Mouse (Mus musculus): ENCODE data around the gene 2900026A02Rik.
A peak's percentile ranks its signal among the peaks of the same experiment; 100 is the strongest.

2900026A02Rik gene

DNA sequence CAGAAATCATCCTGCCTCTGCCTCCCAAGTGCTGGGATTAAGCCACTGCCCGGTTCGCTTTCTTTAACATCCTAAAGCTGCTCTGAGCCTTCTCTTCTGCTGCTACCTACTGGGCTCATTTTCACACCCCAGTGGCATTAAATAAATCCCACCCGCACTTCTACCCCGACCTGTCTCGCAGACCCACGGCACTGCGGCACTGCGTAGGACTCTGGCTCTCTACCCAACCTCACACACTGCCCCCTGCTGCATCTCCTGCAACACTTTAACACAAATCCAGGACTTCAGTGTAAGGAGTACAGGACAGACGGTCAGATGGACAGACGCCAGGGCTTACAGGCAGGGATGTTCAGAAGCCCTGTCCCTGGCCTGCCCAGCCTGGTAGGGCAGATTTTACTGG is 45.1 kb downstream of the 2900026A02Rik start:
- DNase-seq (ENCODE audit: low spot score in 2 of 2) = no peak

DNA sequence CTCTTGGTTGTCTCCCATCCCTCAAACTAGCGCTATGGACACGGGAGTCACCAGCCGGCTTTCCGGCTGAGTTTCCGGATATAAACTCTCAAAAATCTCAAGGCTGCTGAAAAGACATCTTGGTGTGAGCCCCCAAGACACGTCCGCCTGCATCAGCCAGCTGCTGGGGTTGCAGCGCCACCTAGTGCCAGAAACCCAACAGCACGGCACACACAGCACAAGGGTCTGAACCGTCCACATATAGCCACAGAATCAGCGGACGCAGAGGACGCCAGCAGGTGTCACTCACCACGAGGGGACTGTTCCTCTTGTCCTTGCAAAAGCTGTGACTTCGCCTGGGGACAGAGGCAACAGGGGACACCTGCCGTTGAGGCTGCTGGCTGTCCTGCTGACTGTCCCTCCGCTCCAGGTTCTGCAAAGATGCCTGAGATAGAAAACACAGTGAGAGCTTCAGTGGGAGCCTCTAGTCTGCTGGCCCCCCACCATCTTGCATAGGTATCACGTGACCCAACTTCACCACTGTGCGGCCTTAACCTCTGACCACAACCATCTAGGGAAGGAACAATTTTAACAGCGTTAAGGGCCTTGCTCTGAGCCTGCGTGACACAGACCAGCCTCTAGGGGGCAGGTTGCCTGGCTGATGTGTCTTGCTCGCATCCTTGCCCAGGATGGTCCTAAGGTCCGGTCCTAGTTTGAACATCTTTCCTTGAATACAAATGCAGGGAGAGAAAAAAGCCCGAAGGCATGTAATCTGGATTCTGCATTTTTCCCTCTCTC is 45.9 kb downstream of the 2900026A02Rik start:
- no peak for DNase-seq (ENCODE audit: low spot score in 2 of 2)

DNA sequence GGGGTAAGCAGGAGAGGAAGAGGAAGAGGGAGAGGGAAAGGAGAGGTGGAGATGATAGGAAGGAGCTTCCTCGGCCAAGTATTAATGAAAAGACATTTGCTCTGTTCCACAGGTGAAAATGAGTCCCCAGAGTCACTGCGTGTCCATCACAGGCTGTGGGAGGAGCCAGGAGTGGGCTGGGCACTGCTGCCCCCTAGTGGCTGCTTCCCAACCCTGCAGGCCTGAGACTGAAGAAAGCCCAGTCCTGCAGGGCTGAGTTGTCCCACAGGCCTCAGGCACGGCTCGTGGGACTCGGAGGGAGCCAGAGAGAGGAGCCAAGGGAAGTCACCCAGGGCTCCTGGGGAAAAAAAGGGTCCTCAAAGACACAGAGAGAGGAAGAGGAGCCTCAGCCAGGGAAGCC is 47.7 kb downstream of the 2900026A02Rik start:
- DNase-seq (ENCODE audit: low spot score in 2 of 2) = peak in 1 of 2 experiments; percentile 65

DNA sequence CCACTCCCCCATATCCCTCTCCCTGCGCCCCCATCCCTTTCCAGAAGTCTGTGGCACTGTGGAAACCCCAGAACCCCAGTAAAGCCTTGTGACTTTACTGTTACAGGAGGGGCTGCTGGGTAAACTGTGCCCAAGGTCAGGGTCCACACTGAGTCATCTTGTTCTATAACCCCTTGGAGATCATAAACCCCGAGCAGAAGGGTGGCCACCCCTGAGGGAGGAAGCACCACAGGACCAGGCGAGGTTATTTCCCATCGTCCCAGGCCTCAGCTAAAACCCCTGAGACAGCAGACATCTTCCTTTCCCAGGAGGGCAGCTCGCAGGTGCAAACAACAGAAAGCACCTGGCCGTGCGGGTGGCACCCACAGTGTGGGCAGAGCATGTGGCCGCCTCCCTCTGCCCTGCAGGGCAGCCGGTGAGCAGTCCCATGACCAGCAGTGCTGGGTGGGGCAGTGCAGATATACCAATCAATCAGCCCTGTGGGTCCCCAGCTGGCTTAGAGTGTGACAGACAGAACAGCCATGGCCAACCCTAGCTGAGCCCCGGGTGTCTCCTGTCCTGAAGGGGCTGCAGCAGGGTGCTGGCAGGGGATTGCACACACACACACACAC is 49.0 kb downstream of the 2900026A02Rik start:
- no peak for DNase-seq (ENCODE audit: low spot score in 2 of 2)

DNA sequence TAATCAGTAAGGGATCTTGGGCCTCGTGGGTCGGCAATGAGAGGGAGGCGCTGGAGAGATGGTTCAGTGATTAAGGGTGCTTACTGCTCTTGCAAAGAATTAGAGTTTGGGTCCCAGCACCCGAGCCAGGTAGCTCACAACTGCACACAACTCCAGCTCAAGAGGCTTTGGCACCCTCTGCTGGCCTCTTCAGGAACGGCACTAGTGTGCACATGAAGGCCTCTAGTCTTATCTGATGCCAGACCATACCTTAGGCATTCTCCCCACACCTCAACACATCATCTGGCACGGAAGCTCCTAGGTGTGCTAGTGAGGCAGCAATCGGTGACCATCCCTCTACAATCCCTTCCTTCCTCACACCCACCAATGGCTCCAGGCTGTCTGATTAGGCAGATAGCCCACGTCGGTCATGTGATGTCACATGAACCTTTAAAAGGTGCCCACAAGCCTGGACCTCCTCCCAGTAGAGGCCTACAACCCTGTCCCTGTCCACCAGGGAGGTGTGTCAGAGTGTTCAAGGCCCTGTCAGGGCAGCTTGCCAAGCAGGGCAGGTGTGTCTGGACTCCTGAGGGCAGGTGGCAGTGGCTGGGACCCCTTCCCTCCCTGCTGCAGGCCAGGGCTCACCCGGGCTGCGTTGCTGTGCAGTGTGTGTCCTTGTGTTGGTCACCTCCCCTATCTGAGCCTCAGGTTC is 50.8 kb downstream of the 2900026A02Rik start:
- DNase-seq (ENCODE audit: low spot score in 2 of 2) = no peak

DNA sequence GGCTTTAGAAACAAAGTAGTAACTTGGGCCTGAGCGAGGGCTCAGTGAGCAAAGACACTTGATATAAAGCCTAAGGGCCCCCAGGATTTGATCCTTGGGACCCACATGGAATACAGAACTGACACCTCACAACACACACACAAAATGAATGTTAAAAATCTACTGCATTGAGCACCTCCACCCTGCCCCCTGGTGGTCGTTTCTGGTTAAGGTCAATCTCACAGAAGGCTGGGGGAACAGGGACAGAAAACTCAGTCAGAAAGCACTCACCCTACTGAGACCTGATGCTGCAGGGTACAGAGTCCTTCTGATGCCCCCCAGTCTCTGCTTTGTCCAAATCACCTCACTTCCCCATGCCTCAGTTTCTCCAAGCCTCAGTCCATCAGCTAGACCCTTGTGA is 53.3 kb downstream of the 2900026A02Rik start:
- DNase-seq (ENCODE audit: low spot score in 2 of 2) = peak in 1 of 2 experiments; percentile 37

DNA sequence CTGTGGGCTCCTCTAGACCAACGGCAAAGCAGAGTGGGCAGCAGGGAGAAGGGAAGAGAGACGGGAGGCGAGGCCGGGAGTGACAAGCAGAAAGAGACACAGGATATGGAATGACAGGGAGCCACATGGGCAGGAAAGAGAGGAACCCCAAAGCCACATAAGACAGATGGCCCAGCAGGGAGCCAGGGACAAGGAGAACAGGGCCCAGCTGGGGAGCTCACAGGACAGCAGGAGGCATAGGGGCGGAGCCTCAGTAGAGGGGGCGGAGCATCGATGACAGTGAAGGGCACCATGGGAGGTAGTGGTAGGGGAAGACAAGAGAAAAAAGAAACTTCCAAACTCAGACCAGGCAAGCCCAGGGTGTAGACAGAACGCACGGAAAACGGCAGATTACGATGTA is 55.6 kb downstream of the 2900026A02Rik start:
- DNase-seq (ENCODE audit: low spot score in 2 of 2) = no peak

DNA sequence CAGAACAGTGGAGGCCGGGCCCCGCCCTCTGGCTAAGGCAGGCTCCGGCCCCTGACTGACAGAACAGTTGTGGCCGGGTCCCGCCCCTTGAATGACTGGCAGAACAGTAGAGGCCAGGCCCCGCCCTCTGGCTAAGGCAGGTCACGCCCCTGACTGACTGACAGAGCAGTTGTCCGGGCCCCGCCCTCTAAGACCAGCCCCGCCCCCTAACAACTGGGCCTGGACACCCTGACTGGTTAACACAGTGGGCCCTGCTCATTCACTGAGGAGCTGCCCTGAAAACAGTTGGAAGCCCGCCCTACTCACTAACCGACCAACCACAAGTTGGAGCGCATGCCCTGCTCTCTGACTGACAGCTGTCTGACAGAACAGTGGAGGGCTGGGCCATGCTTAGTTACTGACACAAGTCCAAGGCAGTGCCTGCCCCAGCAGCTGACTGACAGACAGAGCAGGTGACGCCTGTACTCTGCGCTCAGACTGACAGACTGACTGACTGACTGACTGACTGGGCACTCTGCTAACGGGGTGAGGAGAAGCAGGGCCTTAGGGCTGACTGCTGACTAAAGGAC is 56.1 kb downstream of the 2900026A02Rik start:
- DNase-seq (ENCODE audit: low spot score in 2 of 2) = no peak

DNA sequence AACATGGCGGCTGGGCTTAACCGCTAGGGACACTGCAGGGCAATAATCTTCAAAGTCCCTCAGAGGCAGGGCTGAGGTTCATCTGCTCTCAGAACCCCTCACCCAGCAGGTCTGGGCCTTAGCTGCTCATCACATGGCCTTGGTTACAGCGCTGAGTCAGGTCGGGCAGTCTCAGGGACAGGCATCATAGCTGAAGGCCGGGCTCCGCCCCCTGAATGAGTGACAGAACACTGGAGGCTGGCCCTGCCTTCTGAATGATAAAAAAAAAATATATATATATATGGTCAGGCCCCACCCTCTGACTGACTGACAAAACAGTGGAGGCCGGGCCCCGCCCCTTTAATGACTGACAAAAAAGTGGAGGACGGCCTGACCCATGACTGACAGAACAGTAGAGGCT is 56.6 kb downstream of the 2900026A02Rik start:
- no peak for DNase-seq (ENCODE audit: low spot score in 2 of 2)

DNA sequence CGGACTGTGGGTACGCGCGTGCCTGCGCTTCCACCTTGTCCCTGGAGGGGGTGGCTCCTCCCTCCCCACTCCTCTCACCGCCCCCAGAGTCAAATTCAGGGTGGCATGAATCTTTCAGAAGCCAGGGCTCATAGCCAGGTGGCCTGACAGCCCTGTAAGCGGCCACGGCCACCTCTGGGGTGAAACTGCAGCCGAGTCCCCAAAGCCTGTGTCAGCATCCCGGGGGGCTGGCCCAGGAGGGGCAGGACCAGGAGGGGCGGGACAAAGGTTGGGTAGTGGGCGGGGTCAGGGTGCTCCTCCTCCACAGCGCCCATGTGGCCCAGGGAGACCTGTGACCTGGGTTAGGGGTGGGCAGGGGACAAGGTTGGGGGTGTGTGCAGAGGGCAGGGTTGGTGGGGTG is 57.9 kb downstream of the 2900026A02Rik start:
- no peak for DNase-seq (ENCODE audit: low spot score in 2 of 2)

DNA sequence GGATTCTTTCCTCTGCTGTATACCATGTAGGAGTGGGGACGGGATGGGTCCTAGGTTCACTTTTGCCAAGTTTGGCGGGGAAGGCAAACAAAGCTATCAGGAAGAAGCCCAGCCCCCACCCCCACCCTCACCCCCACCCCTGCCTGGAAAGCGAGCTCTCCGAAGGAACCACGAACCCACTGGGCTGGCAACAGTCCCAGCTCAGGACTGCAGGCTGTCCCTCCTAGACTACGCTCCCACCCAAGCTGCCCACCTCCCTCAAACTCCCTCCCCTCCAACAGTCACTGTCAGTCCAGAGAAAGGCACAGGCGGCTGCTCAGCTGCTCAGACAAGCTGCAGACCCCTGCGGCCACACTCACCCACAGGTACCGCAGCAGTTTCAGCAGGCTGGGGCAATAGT is 58.3 kb downstream of the 2900026A02Rik start:
- no peak for DNase-seq (ENCODE audit: low spot score in 2 of 2)

DNA sequence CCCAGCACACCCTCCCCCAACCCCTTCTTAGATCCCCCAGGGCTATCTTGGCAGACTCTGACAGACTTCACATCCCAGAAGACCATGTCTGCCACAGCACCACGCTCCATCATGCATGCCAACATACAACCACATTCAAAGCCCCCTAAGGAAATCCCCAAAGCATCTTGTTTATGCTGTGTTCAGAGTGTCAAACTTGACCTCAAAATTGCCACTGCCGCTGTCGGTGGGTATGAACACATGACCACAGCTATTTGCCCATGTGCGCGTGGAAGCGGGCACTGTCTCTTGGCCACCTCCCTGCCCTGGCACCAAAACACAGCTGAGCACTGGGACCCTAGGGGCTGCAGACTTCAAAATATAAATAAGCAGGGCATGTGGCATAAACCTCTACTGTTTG is 59.5 kb downstream of the 2900026A02Rik start:
- no peak for DNase-seq (ENCODE audit: low spot score in 2 of 2)

DNA sequence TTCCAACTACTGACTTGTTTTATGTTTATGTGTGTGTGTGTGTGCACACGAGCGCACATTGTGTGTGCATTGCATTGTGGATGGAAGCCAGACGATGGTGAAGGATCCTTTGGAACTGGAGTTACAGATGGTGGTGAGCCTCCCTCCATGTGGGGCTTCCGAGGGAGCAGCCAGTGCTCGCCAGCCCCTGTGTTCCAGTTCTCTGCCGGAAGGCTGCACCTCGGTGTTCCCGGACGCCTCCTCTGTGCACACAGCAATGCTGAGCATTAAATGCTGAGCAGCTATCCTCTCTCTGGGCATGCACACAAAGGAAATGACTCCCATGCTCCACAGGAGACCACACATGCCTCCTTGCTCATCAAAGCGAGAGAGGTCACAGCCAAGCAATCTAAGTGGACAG is 60.7 kb downstream of the 2900026A02Rik start:
- no peak for DNase-seq (ENCODE audit: low spot score in 2 of 2)

DNA sequence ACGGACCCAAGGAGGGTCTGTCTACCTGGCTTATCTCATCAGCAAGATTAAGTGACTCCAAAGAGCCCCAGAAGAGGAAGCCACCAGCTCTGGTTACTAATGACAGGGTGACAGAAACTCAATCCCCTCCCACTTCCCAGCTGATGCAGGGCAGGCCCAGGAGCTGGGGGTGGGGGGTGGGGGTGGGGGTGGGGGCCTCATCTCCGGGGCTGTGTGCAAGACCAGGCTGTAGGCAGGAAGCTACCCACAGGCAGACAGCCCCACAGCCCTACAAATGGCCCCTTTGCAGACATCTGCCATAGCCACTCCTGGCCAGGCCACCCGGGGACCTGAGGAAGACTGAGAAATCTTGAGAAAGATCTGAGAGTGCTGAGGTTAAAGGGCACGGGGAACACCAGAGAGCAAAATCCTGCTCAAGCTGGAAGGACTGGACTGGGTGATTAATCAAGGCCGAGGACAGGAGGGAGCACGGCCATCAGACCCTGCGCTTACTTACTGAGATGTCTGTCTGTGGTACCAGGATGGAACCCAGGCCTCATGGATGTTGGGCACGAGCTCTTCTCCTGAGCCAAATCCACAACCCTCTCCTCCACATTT is 62.2 kb downstream of the 2900026A02Rik start:
- no peak for DNase-seq (ENCODE audit: low spot score in 2 of 2)

DNA sequence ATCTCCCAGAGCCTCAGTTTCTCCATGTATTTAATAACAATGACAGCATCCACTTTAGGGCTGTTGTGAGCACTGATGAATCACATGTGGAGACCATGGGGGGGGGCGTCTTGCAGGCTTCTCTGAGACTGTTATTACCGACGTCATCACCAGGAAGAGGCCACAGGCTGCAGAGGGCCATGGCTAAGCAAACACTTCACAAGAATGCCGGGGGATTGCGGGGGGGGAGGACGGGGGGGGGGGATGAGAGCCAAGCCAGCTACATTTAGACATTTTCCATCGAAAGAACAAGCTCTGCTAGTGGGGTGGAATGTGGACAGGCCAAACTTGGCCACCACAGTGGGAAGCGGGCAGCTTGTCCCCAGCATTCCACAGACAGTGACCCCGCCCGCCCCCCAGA is 63.4 kb downstream of the 2900026A02Rik start:
- DNase-seq (ENCODE audit: low spot score in 2 of 2) = no peak

DNA sequence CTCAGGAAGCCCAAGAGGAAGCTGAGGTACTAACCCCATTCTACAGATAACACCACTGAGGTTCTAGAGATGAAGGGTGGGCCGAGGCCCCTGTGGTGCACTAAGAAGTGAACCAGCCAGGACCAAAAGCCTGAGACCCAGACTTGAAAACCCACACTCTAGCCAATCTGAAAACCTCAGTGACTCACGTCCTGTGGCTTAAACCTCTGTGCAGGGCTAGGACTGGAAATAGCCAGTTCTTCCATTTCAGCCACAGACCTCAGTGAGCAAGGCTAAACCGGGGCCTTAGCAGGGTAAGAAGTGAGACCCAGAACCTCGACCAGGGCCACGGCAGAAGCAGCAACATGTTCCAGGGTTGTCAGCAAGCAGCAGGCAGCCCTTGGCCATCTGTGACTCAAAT is 64.0 kb downstream of the 2900026A02Rik start:
- DNase-seq (ENCODE audit: low spot score in 2 of 2) = no peak

DNA sequence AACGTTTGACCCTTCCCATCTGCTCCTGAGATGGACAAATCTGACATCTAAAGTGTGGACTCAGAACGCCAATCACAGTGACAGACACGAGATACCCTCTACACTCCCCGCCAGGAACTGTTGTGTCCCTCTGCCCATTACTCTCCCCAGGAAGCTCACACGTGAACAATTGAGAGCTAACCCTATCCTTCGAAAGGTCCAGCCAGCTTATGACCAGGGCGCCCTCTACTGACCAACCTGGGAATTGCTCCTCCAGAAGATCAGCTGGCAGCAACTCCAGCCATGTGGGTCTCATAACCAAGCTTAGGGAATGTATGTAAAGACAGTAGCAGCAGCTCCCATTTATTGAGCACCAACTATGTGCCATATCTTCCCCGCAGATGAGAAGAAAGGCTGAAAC is 65.9 kb downstream of the 2900026A02Rik start:
- DNase-seq (ENCODE audit: low spot score in 2 of 2) = peak; percentile 77 to 82

DNA sequence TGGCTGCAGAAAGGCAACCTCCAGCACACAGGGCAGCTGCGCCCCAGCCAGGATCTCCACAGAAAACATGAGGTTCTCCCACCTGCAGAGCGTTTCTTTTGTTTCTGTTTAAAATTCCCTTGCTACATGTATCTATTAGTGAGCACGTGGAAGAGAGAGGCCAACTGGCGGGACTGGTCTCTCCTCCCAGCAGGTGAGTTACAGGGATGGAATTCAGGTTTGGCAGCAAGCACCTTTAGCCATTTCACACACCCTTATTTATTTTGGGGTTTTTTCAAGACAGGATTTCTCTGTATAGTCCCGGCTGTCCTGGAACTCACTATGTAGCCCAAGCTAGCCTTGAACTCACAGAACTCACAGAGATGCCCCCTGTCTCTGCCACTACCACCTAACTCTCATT is 66.6 kb downstream of the 2900026A02Rik start:
- no peak for DNase-seq (ENCODE audit: low spot score in 2 of 2)

DNA sequence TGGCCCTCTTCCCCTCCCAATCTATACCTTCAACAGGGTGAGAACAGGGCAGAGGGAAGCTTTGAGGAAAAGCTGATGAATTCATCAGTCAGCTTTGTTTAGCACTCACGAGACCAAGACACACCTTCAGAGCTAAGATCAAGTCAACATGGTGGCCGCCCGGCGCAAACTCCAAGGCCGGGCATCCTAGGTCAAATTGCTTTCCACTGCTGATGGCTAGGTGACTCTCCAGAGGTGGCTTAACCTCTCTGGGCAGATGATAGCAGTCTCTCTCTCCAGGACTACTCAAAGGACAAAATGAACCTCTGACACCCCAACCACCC is 67.6 kb downstream of the 2900026A02Rik start:
- DNase-seq (ENCODE audit: low spot score in 2 of 2) = no peak

DNA sequence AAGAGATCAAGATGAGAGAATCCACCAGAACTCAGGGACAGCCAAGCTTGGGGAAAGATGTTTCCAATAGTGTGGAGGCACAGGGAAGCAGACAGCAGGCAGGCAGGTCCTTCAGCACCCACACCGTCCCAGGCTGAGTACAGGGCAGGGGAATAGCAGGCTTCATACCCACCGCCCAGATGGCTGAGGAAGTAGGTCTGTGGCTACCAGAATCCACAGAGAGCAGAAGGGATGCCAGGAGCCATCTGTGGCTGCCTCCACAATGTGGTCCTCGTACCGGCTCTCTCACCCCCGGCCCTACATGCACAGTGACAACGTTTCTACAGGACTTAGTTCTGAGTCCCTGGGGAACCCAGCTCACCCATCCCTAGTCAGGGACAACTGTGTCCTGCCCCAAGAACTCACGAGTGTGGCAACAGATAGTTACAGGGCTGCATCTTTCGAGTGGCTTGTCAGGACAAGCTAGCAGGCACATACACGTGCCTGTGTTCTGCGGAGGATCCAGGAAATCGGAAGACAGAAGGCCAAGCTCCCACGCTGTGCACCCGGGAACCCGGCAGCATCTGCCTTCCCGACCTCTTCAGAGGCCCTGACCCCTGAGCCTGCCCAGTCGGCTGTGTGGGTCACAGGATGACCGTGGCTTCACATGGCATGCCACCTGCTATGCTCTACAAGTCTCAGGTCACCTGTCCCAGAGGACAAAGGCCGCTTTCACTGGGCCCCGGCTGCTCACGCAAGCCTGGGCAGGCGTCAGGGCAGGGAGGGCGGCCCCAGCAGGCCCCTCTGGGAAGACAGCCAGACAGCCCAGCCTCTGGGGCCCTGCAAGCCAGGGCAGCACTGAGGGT is 68.2 kb downstream of the 2900026A02Rik start:
- DNase-seq (ENCODE audit: low spot score in 2 of 2) = no peak

DNA sequence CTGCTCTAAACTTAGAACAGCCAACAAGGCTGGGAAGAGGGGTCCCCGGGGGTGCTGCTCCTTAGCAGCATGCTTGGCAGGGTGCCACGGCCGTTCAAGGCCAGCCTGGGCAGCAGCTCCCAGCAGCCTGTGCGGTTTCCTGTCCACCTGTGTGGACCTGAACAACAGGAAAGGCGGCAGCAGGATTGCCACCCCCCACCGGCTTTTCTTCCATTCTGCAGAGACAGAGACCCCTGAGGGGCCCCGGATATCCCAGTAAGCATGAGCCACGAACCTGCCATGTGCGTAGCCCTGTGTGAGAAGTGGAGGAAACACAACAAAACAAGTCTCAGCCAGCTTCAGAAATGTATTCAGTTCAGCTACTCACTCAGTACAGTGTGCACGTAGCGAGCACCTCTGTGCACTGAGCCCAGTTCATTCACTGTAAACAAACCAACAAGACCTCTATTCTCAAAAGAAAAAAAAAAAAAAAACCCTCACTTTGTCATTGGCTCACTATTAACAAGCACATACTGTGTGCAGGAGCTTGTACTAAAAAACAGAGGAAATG is 69.4 kb downstream of the 2900026A02Rik start:
- no peak for DNase-seq (ENCODE audit: low spot score in 2 of 2)

Data from frontal cortex, postnatal 25 days (tissue).